Mouse (Mus musculus): ENCODE measurements around the gene Tbcc.

DNA sequence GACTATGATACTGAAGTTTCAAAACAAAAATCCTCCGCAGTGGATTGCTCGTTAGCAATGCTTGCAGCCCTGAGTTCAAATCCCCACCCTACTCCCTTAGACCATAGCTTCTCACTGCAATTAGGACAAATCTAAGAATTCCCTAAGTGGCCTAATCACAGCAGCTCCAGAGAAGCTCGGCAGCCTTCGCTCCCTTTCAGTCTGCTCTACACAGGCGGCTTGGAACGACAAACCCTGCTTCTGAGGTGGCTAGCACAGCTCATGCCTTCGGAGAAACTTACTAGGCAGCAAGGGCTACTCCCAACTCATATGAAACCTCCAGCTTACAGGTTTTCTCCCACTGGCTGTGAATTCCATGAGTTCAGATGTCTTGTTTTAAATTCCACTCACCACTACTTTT lies 36.4 kb upstream of the Tbcc start:
- TF ChIP-seq CTCF (IDR thresholded peaks at IDR 0.05; ENCODE audit: low read depth), result no peak
- no peak for TF ChIP-seq EP300 (IDR thresholded peaks at IDR 0.05; ENCODE audit: low read depth)

All from heart, postnatal 0 days (tissue).